In genomic region chr10:24493392-24493791, GRCm38 (mm10) we compare ENCODE assay signal across 10 mouse cellular contexts.
A peak's percentile ranks its signal among the peaks of the same experiment; 100 is the strongest.
DNase-seq lines count a peak whose midpoint lies in the region; ATAC-seq and TF ChIP-seq lines count a peak whose summit lies in the region.
"Had no signal": no experiment of that assay in that cellular context is flagged by ENCODE, and none has a peak within 500 bp of the region (broad histone marks: within the 10 kb centered on the region; RNA-seq: fewer than 3 reads in every experiment).

No protein-coding gene starts in this region.

- H3K36me3 ChIP-seq in liver, postnatal 0 days (replicated peaks; ENCODE audit: insufficient read depth, low read length), result no peaks in the 10 kb centered on the region
- no peaks in the 10 kb centered on the region for H3K36me3 ChIP-seq in kidney, postnatal 0 days (ENCODE audit: insufficient read depth, low read length)
- H3K36me3 ChIP-seq in testis, adult 2 months (ENCODE audit: control insufficient read depth, insufficient read depth, low read length), result no peaks in the 10 kb centered on the region
- no peaks in the 10 kb centered on the region for H3K36me3 ChIP-seq in neural tube, embryonic 15.5 days
- H3K36me3 ChIP-seq: embryonic facial prominence, embryonic 12.5 days had no signal

- H3K27me3 ChIP-seq in liver, postnatal 0 days (ENCODE audit: insufficient read depth, low read length), result no peaks in the 10 kb centered on the region
- H3K27me3 ChIP-seq in kidney, postnatal 0 days (ENCODE audit: insufficient read depth, low read length), result no peaks in the 10 kb centered on the region
- no peaks in the 10 kb centered on the region for H3K27me3 ChIP-seq in testis, adult 2 months (ENCODE audit: control insufficient read depth, insufficient read depth, low read length)
- no peaks in the 10 kb centered on the region for H3K27me3 ChIP-seq in neural tube, embryonic 15.5 days (replicated peaks)
- H3K27me3 ChIP-seq: embryonic facial prominence, embryonic 12.5 days had no signal

- no peak overlapping the region for H3K4me3 ChIP-seq in liver, postnatal 0 days (ENCODE audit: low read depth, low read length)
- no peak overlapping the region for H3K4me3 ChIP-seq in kidney, postnatal 0 days (replicated peaks; ENCODE audit: low read depth, low read length)
- no peak overlapping the region for H3K4me3 ChIP-seq in testis, adult 2 months (ENCODE audit: control insufficient read depth, low read depth, low read length)
- H3K4me3 ChIP-seq in neural tube, embryonic 15.5 days (replicated peaks), result no peak overlapping the region
- H3K4me3 ChIP-seq: embryonic facial prominence, embryonic 12.5 days had no signal

- H3K27ac ChIP-seq in liver, postnatal 0 days (ENCODE audit: low read depth), result peak overlapping the region; percentile 51
- peak overlapping the region; percentile 70 for H3K27ac ChIP-seq in kidney, postnatal 0 days
- H3K27ac ChIP-seq in testis, adult 2 months (ENCODE audit: control insufficient read depth, insufficient read depth, low read depth, low read length), result peak overlapping the region; percentile 87
- no peak overlapping the region for H3K27ac ChIP-seq in neural tube, embryonic 15.5 days (replicated peaks)
- H3K27ac ChIP-seq: embryonic facial prominence, embryonic 12.5 days; liver, embryonic 14.5 days had no signal

- H3K4me2 ChIP-seq in liver, postnatal 0 days (ENCODE audit: low read depth, low read length), result no peak overlapping the region
- no peak overlapping the region for H3K4me2 ChIP-seq in kidney, postnatal 0 days (ENCODE audit: low read length)
- H3K4me2 ChIP-seq in neural tube, embryonic 15.5 days, result no peak overlapping the region
- H3K4me2 ChIP-seq: embryonic facial prominence, embryonic 12.5 days had no signal

- WGBS in liver, postnatal 0 days (ENCODE audit: insufficient replicate concordance), result 41% methylated on average over 4 of the region's 4 CpGs
- 39% methylated on average over 4 of the region's 4 CpGs for WGBS in kidney, postnatal 0 days
- 71% methylated on average over 4 of the region's 4 CpGs for WGBS in neural tube, embryonic 15.5 days

- ATAC-seq in liver, postnatal 0 days, result peak; percentile 69
- no peak for ATAC-seq in kidney, postnatal 0 days (replicated peaks; ENCODE audit: low FRiP score, low read depth)
- ATAC-seq in neural tube, embryonic 15.5 days (ENCODE audit: low FRiP score), result no peak

- TF ChIP-seq CTCF in liver, postnatal 0 days (IDR thresholded peaks at IDR 0.05; ENCODE audit: low read depth), result no peak
- no peak for TF ChIP-seq CTCF in kidney, postnatal 0 days (IDR thresholded peaks at IDR 0.05; ENCODE audit: low read depth)
- no peak for TF ChIP-seq CTCF in testis, adult 2 months (IDR thresholded peaks at IDR 0.05; ENCODE audit: control insufficient read depth, insufficient read depth, insufficient replicate concordance, low read depth, low read length)

- no peak for TF ChIP-seq EP300 in liver, postnatal 0 days (IDR thresholded peaks at IDR 0.05; ENCODE audit: low read depth)

- peak; percentile 28 for DNase-seq in liver, postnatal 0 days
- DNase-seq in liver, result no peak
- peak; percentile 54 for DNase-seq in heart, adult 8-10 months (ENCODE audit: low spot score)
- peak; percentile 35 for DNase-seq in kidney, postnatal 0 days (ENCODE audit: low spot score)
- DNase-seq in left cerebral cortex, adult 8-10 months (ENCODE audit: low spot score in 2 of 2), result no peak
- DNase-seq in c-Kit-positive CD71-positive TER-119-positive erythroid progenitor cells, embryonic 14.5 days (ENCODE audit: low spot score), result no peak

- no peak overlapping the region for H3K9ac ChIP-seq in liver, postnatal 0 days (replicated peaks)
- H3K9ac ChIP-seq in kidney, postnatal 0 days (ENCODE audit: low read depth, low read length), result no peak overlapping the region
- no peak overlapping the region for H3K9ac ChIP-seq in neural tube, embryonic 15.5 days (replicated peaks)
- H3K9ac ChIP-seq: embryonic facial prominence, embryonic 12.5 days; liver, embryonic 14.5 days had no signal

- no peaks in the 10 kb centered on the region for H3K4me1 ChIP-seq in liver, postnatal 0 days (ENCODE audit: insufficient read depth)
- 0 out of 2 replicates have a peak, but pooled peaks cover 2% of the 10 kb centered on the region for H3K4me1 ChIP-seq in kidney, postnatal 0 days (replicated peaks; ENCODE audit: insufficient read depth, low read length)
- H3K4me1 ChIP-seq in testis, adult 2 months (ENCODE audit: control insufficient read depth, insufficient read depth, low read length), result no peaks in the 10 kb centered on the region
- no peaks in the 10 kb centered on the region for H3K4me1 ChIP-seq in neural tube, embryonic 15.5 days

- TF ChIP-seq POLR2A in testis, adult 2 months (IDR thresholded peaks at IDR 0.05; ENCODE audit: control insufficient read depth, low read depth, low read length), result no peak

- H3K9me3 ChIP-seq in liver, postnatal 0 days (ENCODE audit: low read length), result no peaks in the 10 kb centered on the region
- no peaks in the 10 kb centered on the region for H3K9me3 ChIP-seq in kidney, postnatal 0 days (replicated peaks; ENCODE audit: low read length)
- H3K9me3 ChIP-seq in neural tube, embryonic 15.5 days (replicated peaks), result no peaks in the 10 kb centered on the region
- H3K9me3 ChIP-seq: embryonic facial prominence, embryonic 12.5 days had no signal

Comparison
In these comparisons a context has a peak if more than half of its experiments do, and no peak if none do; other contexts are left out.
1. DNase-seq: peak in liver, postnatal 0 days (single experiment), heart, adult 8-10 months (single experiment) and kidney, postnatal 0 days (single experiment); none in liver (single experiment), left cerebral cortex, adult 8-10 months (0 of 2) and c-Kit-positive CD71-positive TER-119-positive erythroid progenitor cells, embryonic 14.5 days (single experiment).